Comparison of ENCODE assay signal across 8 mouse cellular contexts in the genomic region with DNA sequence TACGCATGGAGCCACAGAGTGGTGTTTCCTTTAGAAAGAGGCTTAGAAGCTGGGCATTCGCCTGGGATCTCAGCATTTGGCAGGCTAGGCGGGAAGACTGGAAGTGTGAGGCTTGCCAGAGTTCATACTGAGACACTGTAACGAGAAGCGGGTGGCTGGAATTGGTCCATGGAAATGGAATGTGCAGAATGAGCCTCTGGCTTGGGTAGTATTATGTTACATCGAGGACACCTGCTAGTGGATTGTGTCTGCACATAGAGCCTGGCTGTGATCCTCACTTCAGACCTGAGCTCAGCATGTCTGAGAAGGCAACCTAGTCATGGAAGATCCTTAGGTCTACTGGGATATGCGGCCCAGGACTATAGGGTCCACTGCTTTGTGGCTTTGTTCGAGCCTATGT.
DNase-seq lines count a peak whose midpoint lies in the region; ATAC-seq and TF ChIP-seq lines count a peak whose summit lies in the region.

No protein-coding gene starts in this region.

- no peaks in the 10 kb centered on the region for H3K9me3 ChIP-seq in embryonic facial prominence, embryonic 15.5 days (replicated peaks)
- H3K9me3 ChIP-seq in heart, embryonic 14.5 days (ENCODE audit: control insufficient read depth, low read length), result no peaks in the 10 kb centered on the region

- no peak overlapping the region for H3K9ac ChIP-seq in embryonic facial prominence, embryonic 15.5 days
- H3K9ac ChIP-seq in heart, embryonic 14.5 days (ENCODE audit: low read length), result no peak overlapping the region

- H3K4me2 ChIP-seq in embryonic facial prominence, embryonic 15.5 days (replicated peaks), result no peak overlapping the region
- no peak overlapping the region for H3K4me2 ChIP-seq in heart, embryonic 14.5 days (ENCODE audit: low read length)

- H3K4me1 ChIP-seq in embryonic facial prominence, embryonic 15.5 days, result peaks cover 28% of the 10 kb centered on the region
- peaks cover 16 to 28% of the 10 kb centered on the region in 2 experiments for H3K4me1 ChIP-seq in heart, embryonic 14.5 days (ENCODE audit: control insufficient read depth in 2 of 2, insufficient read depth in 2 of 2, low read length in 2 of 2)

- 29% methylated on average over 8 of the region's 8 CpGs for WGBS in embryonic facial prominence, embryonic 15.5 days
- 34% methylated on average over 8 of the region's 8 CpGs for WGBS in heart, embryonic 14.5 days

- no peak for TF ChIP-seq CTCF in layer of hippocampus, adult 2 months (conservative IDR thresholded peaks at IDR 0.05)

- no peaks in the 10 kb centered on the region for H3K36me3 ChIP-seq in embryonic facial prominence, embryonic 15.5 days
- no peaks in the 10 kb centered on the region for H3K36me3 ChIP-seq in heart, embryonic 14.5 days (ENCODE audit: control insufficient read depth, insufficient read depth, low read length)

- H3K4me3 ChIP-seq in embryonic facial prominence, embryonic 15.5 days (replicated peaks), result no peak overlapping the region
- no peak overlapping the region for H3K4me3 ChIP-seq in heart, embryonic 14.5 days (ENCODE audit: control insufficient read depth in 1 of 2, insufficient read depth in 1 of 2, low read depth in 1 of 2, low read length in 2 of 2)
- H3K4me3 ChIP-seq in layer of hippocampus, adult 2 months, result no peak overlapping the region

- peak; percentile 88 for ATAC-seq in embryonic facial prominence, embryonic 15.5 days (ENCODE audit: insufficient number of reproducible peaks, low FRiP score, low TSS enrichment, low read depth)
- ATAC-seq in heart, embryonic 14.5 days (ENCODE audit: insufficient number of reproducible peaks, insufficient read depth, low FRiP score, low read depth), result peak; percentile 78

- peak; percentile 15 for DNase-seq in adrenal gland, adult 2 months
- DNase-seq in adrenal gland, postnatal 4 days (ENCODE audit: low spot score in 2 of 2), result no peak
- peak; percentile 4 for DNase-seq in adrenal gland, adult 8-10 months
- peak; percentile 30 to 39 for DNase-seq in layer of hippocampus, adult 2 months (ENCODE audit: low spot score in 2 of 2)
- DNase-seq in right cerebral cortex, adult 18-20 months, result peak; percentile 62
- DNase-seq in neural tube, embryonic 10.5 days (ENCODE audit: extremely low spot score, low spot score), result no peak

- no peaks in the 10 kb centered on the region for H3K27me3 ChIP-seq in embryonic facial prominence, embryonic 15.5 days
- no peaks in the 10 kb centered on the region for H3K27me3 ChIP-seq in heart, embryonic 14.5 days (ENCODE audit: control insufficient read depth, insufficient read depth, low read length)

- peak overlapping the region; percentile 44; the same call in 1 of the 2 replicates for H3K27ac ChIP-seq in embryonic facial prominence, embryonic 15.5 days (replicated peaks)
- H3K27ac ChIP-seq in heart, embryonic 14.5 days (replicated peaks in 1 of 2; ENCODE audit: control insufficient read depth in 1 of 2, insufficient read depth in 1 of 2, low read depth in 2 of 2, low read length in 2 of 2), result peak overlapping the region; percentile 15 to 44; a peak in 3 of 4 replicates
- H3K27ac ChIP-seq in layer of hippocampus, adult 2 months, result no peak overlapping the region

Comparison
In these comparisons a context has a peak if more than half of its experiments do, and no peak if none do; other contexts are left out.
1. DNase-seq: peak in adrenal gland, adult 2 months (single experiment), adrenal gland, adult 8-10 months (single experiment), layer of hippocampus, adult 2 months (2 of 2) and right cerebral cortex, adult 18-20 months (single experiment); none in adrenal gland, postnatal 4 days (0 of 2) and neural tube, embryonic 10.5 days (single experiment).